Mouse (Mus musculus): ENCODE results near the gene Sos2. TPM values are rescaled to one million over a fixed set of nuclear protein-coding genes. Genes with fewer than 3 reads are reported as not detected.
A peak's percentile ranks its signal among the peaks of the same experiment; 100 is the strongest.

The Sos2 gene
- polyA plus RNA-seq, 1 experiment from 2014 or later = 10.3 TPM

- WGBS = under 1% methylated on average over 56 of the region's 56 CpGs
- peak within 1 kb of the TSS; percentile 92 for H3K9ac ChIP-seq (ENCODE audit: low read length)
- H3K27me3 ChIP-seq (ENCODE audit: control insufficient read depth, insufficient read depth, low read length) = no peaks in the 10 kb centered on the region
- H3K4me2 ChIP-seq (ENCODE audit: low read length) = peak within 1 kb of the TSS; percentile 78
- peaks cover 4 to 20% of the 10 kb centered on the region in 2 experiments for H3K4me1 ChIP-seq (ENCODE audit: control insufficient read depth in 2 of 2, insufficient read depth in 2 of 2, low read length in 2 of 2)
- no peaks in the 10 kb centered on the region for H3K9me3 ChIP-seq (ENCODE audit: control insufficient read depth, low read length)
- H3K4me3 ChIP-seq (ENCODE audit: control insufficient read depth in 1 of 2, insufficient read depth in 1 of 2, low read depth in 1 of 2, low read length in 2 of 2) = peak within 1 kb of the TSS; percentile 59 to 90
- H3K27ac ChIP-seq (replicated peaks in 1 of 2; ENCODE audit: control insufficient read depth in 1 of 2, insufficient read depth in 1 of 2, low read depth in 2 of 2, low read length in 2 of 2) = peak within 1 kb of the TSS; percentile 54 to 68
- peak; percentile 93 for ATAC-seq (ENCODE audit: insufficient number of reproducible peaks, insufficient read depth, low FRiP score, low read depth)
- H3K36me3 ChIP-seq (ENCODE audit: control insufficient read depth, insufficient read depth, low read length) = peaks cover 53% of the 10 kb centered on the region
Observed at GRCm38 (mm10) chr12:69582613-69583269, 98.9 kb downstream of the Sos2 start, which contains the start of gene Vcpkmt. Gene Vcpkmt, minus strand, starts transcription at chr12:69583028.

- H3K9me3 ChIP-seq (ENCODE audit: control insufficient read depth, low read length) = no peaks in the 10 kb centered on the region
- 24% methylated on average over 9 of the region's 9 CpGs for WGBS
- H3K27me3 ChIP-seq (ENCODE audit: control insufficient read depth, insufficient read depth, low read length) = no peaks in the 10 kb centered on the region
- peaks cover 4 to 20% of the 10 kb centered on the region in 2 experiments for H3K4me1 ChIP-seq (ENCODE audit: control insufficient read depth in 2 of 2, insufficient read depth in 2 of 2, low read length in 2 of 2)
- ATAC-seq (ENCODE audit: insufficient number of reproducible peaks, insufficient read depth, low FRiP score, low read depth) = no peak
- peak overlapping the region; percentile 59 to 90 for H3K4me3 ChIP-seq (ENCODE audit: control insufficient read depth in 1 of 2, insufficient read depth in 1 of 2, low read depth in 1 of 2, low read length in 2 of 2)
- H3K36me3 ChIP-seq (ENCODE audit: control insufficient read depth, insufficient read depth, low read length) = peaks cover 54% of the 10 kb centered on the region
- H3K27ac ChIP-seq (replicated peaks in 1 of 2; ENCODE audit: control insufficient read depth in 1 of 2, insufficient read depth in 1 of 2, low read depth in 2 of 2, low read length in 2 of 2) = peak overlapping the region; percentile 19 to 68; a peak in 3 of 4 replicates
- H3K4me2 ChIP-seq (ENCODE audit: low read length) = peak overlapping the region; percentile 78
- peak overlapping the region; percentile 92 for H3K9ac ChIP-seq (ENCODE audit: low read length)
Observed at GRCm38 (mm10) chr12:69582216-69582612, 99.4 kb downstream of the Sos2 start.

- Histone ChIP-seq H3K36me3 (ENCODE audit: control insufficient read depth, insufficient read depth, low read length) (peaks cover 53% of the 10 kb centered on the region), H3K9ac (ENCODE audit: low read length) (no peak overlapping the region), H3K4me2 (ENCODE audit: low read length) (no peak overlapping the region), H3K27me3 (ENCODE audit: control insufficient read depth, insufficient read depth, low read length) (no peaks in the 10 kb centered on the region), H3K27ac (replicated peaks in 1 of 2; ENCODE audit: control insufficient read depth in 1 of 2, insufficient read depth in 1 of 2, low read depth in 2 of 2, low read length in 2 of 2) (no peak overlapping the region), H3K9me3 (ENCODE audit: control insufficient read depth, low read length) (no peaks in the 10 kb centered on the region), H3K4me3 (ENCODE audit: control insufficient read depth in 1 of 2, insufficient read depth in 1 of 2, low read depth in 1 of 2, low read length in 2 of 2) (no peak overlapping the region), H3K4me1 (ENCODE audit: control insufficient read depth in 2 of 2, insufficient read depth in 2 of 2, low read length in 2 of 2) (peaks cover 4 to 20% of the 10 kb centered on the region in 2 experiments)
- WGBS = 58% methylated on average over 5 of the region's 5 CpGs
- no peak for ATAC-seq (ENCODE audit: insufficient number of reproducible peaks, insufficient read depth, low FRiP score, low read depth)
Observed at GRCm38 (mm10) chr12:69579623-69580022, 102.0 kb downstream of the Sos2 start.

- 86% methylated on average over 9 of the region's 9 CpGs for WGBS
- H3K4me2 ChIP-seq (ENCODE audit: low read length) = no peak overlapping the region
- H3K9ac ChIP-seq (ENCODE audit: low read length) = no peak overlapping the region
- no peak for ATAC-seq (ENCODE audit: insufficient number of reproducible peaks, insufficient read depth, low FRiP score, low read depth)
- H3K27me3 ChIP-seq (ENCODE audit: control insufficient read depth, insufficient read depth, low read length) = no peaks in the 10 kb centered on the region
- peaks cover 4 to 15% of the 10 kb centered on the region in 2 experiments for H3K4me1 ChIP-seq (ENCODE audit: control insufficient read depth in 2 of 2, insufficient read depth in 2 of 2, low read length in 2 of 2)
- no peak overlapping the region for H3K4me3 ChIP-seq (ENCODE audit: control insufficient read depth in 1 of 2, insufficient read depth in 1 of 2, low read depth in 1 of 2, low read length in 2 of 2)
- no peaks in the 10 kb centered on the region for H3K9me3 ChIP-seq (ENCODE audit: control insufficient read depth, low read length)
- H3K27ac ChIP-seq (replicated peaks in 1 of 2; ENCODE audit: control insufficient read depth in 1 of 2, insufficient read depth in 1 of 2, low read depth in 2 of 2, low read length in 2 of 2) = no peak overlapping the region
- H3K36me3 ChIP-seq (ENCODE audit: control insufficient read depth, insufficient read depth, low read length) = peaks cover 49% of the 10 kb centered on the region
Observed at GRCm38 (mm10) chr12:69576120-69576627, 105.5 kb downstream of the Sos2 start.

- H3K27ac ChIP-seq (replicated peaks in 1 of 2; ENCODE audit: control insufficient read depth in 1 of 2, insufficient read depth in 1 of 2, low read depth in 2 of 2, low read length in 2 of 2) = peak overlapping the region in 1 of 2 experiments; percentile 42; a peak in 2 of 4 replicates
- peak overlapping the region; percentile 32 to 41; a peak in 3 of 4 replicates for H3K4me3 ChIP-seq (ENCODE audit: control insufficient read depth in 1 of 2, insufficient read depth in 1 of 2, low read depth in 1 of 2, low read length in 2 of 2)
- peak overlapping the region; percentile 73 for H3K4me2 ChIP-seq (ENCODE audit: low read length)
- no peaks in the 10 kb centered on the region for H3K9me3 ChIP-seq (ENCODE audit: control insufficient read depth, low read length)
- ATAC-seq (ENCODE audit: insufficient number of reproducible peaks, insufficient read depth, low FRiP score, low read depth) = no peak
- 20% methylated on average over 17 of the region's 17 CpGs for WGBS
- H3K36me3 ChIP-seq (ENCODE audit: control insufficient read depth, insufficient read depth, low read length) = peaks cover 38% of the 10 kb centered on the region
- H3K4me1 ChIP-seq (ENCODE audit: control insufficient read depth in 2 of 2, insufficient read depth in 2 of 2, low read length in 2 of 2) = peaks cover 0 to 7% of the 10 kb centered on the region in 2 experiments; a peak in 2 of 4 replicates
- H3K9ac ChIP-seq (ENCODE audit: low read length) = peak overlapping the region; percentile 72
- no peaks in the 10 kb centered on the region for H3K27me3 ChIP-seq (ENCODE audit: control insufficient read depth, insufficient read depth, low read length)
Observed at GRCm38 (mm10) chr12:69573916-69574881, 107.5 kb downstream of the Sos2 start.

- H3K4me2 ChIP-seq (ENCODE audit: low read length) = no peak overlapping the region
- WGBS = 87% methylated on average over 8 of the region's 8 CpGs
- H3K36me3 ChIP-seq (ENCODE audit: control insufficient read depth, insufficient read depth, low read length) = peaks cover 28% of the 10 kb centered on the region
- H3K4me3 ChIP-seq (ENCODE audit: control insufficient read depth in 1 of 2, insufficient read depth in 1 of 2, low read depth in 1 of 2, low read length in 2 of 2) = no peak overlapping the region
- H3K27ac ChIP-seq (replicated peaks in 1 of 2; ENCODE audit: control insufficient read depth in 1 of 2, insufficient read depth in 1 of 2, low read depth in 2 of 2, low read length in 2 of 2) = no peak overlapping the region
- H3K9me3 ChIP-seq (ENCODE audit: control insufficient read depth, low read length) = no peaks in the 10 kb centered on the region
- H3K9ac ChIP-seq (ENCODE audit: low read length) = no peak overlapping the region
- H3K27me3 ChIP-seq (ENCODE audit: control insufficient read depth, insufficient read depth, low read length) = no peaks in the 10 kb centered on the region
- H3K4me1 ChIP-seq (ENCODE audit: control insufficient read depth in 2 of 2, insufficient read depth in 2 of 2, low read length in 2 of 2) = peaks cover 0 to 7% of the 10 kb centered on the region in 2 experiments; a peak in 2 of 4 replicates
- no peak for ATAC-seq (ENCODE audit: insufficient number of reproducible peaks, insufficient read depth, low FRiP score, low read depth)
Observed at GRCm38 (mm10) chr12:69573271-69573670, 108.4 kb downstream of the Sos2 start.

GRCm38 (mm10) chr12:69569926-69570325, 111.7 kb downstream of the Sos2 start:
- ATAC-seq (ENCODE audit: insufficient number of reproducible peaks, insufficient read depth, low FRiP score, low read depth) = no peak
- H3K4me1 ChIP-seq (ENCODE audit: control insufficient read depth in 2 of 2, insufficient read depth in 2 of 2, low read length in 2 of 2) = peaks cover 0 to 7% of the 10 kb centered on the region in 2 experiments; a peak in 2 of 4 replicates
- H3K4me2 ChIP-seq (ENCODE audit: low read length) = no peak overlapping the region
- WGBS = 85% methylated on average over 3 of the region's 3 CpGs
- no peaks in the 10 kb centered on the region for H3K9me3 ChIP-seq (ENCODE audit: control insufficient read depth, low read length)
- H3K9ac ChIP-seq (ENCODE audit: low read length) = no peak overlapping the region
- no peaks in the 10 kb centered on the region for H3K36me3 ChIP-seq (ENCODE audit: control insufficient read depth, insufficient read depth, low read length)
- no peak overlapping the region for H3K4me3 ChIP-seq (ENCODE audit: control insufficient read depth in 1 of 2, insufficient read depth in 1 of 2, low read depth in 1 of 2, low read length in 2 of 2)
- no peak overlapping the region for H3K27ac ChIP-seq (replicated peaks in 1 of 2; ENCODE audit: control insufficient read depth in 1 of 2, insufficient read depth in 1 of 2, low read depth in 2 of 2, low read length in 2 of 2)
- H3K27me3 ChIP-seq (ENCODE audit: control insufficient read depth, insufficient read depth, low read length) = no peaks in the 10 kb centered on the region

Measured in heart, embryonic 14.5 days (tissue).